Mouse (Mus musculus): ENCODE data around the gene Tmem81. TPM values are rescaled to one million over a fixed set of nuclear protein-coding genes. Genes with fewer than 3 reads are reported as not detected.

Gene Tmem81
- total RNA-seq, 2 experiments from 2014 or later, result 1.7 to 2.3 TPM

Other genes with a start within 250 kb of the Tmem81 start
- gene Klhdc8a, start 207.6 kb upstream of the Tmem81 start, total RNA-seq (2021), result under 1 TPM; 0.49 to 0.98 TPM
- 1 to 10 TPM; 2.8 to 2.9 TPM for gene Nuak2, start 190.1 kb upstream of the Tmem81 start, total RNA-seq (2021)
- gene Tmcc2, start 114.9 kb upstream of the Tmem81 start, total RNA-seq (2021), result 10 to 100 TPM; 27.0 to 29.6 TPM
- gene Dstyk, start 88.7 kb upstream of the Tmem81 start, total RNA-seq (2021), result 10 to 100 TPM; 20.9 to 22.0 TPM
- 10 to 100 TPM; 24.8 to 25.0 TPM for gene Rbbp5, start 28.9 kb upstream of the Tmem81 start, total RNA-seq (2021)
- under 1 TPM; 0.12 to 0.18 TPM for gene Cntn2, start 37.0 kb downstream of the Tmem81 start, total RNA-seq (2021)
- gene Nfasc, start 235.6 kb downstream of the Tmem81 start, total RNA-seq (2021), result 1 to 10 TPM; 1.6 to 2.0 TPM